Mouse (Mus musculus): ENCODE results near the gene Csrnp3. TPM values are rescaled to one million over a fixed set of nuclear protein-coding genes. Genes with fewer than 3 reads are reported as not detected.

Csrnp3 gene
- polyA plus RNA-seq, 1 experiment from 2014 or later, result 60.5 TPM

- Histone ChIP-seq H3K4me2 (replicated peaks) (peak overlapping the region; percentile 48), H3K9ac (replicated peaks) (peak overlapping the region; percentile 63), H3K27ac (peak overlapping the region; percentile 90), H3K36me3 (no peaks in the 10 kb centered on the region), H3K27me3 (no peaks in the 10 kb centered on the region), H3K9me3 (no peaks in the 10 kb centered on the region), H3K4me3 (replicated peaks) (peak overlapping the region; percentile 42), H3K4me1 (replicated peaks) (peaks cover 26% of the 10 kb centered on the region)
- WGBS, result 29% methylated on average over 11 of the region's 11 CpGs
- ATAC-seq, result peak; percentile 88
These were observed 84.4 kb downstream of the Csrnp3 start for GRCm38 (mm10) chr2:65929927-65930326.

- H3K4me2 ChIP-seq (replicated peaks), result peak overlapping the region; percentile 67
- H3K4me1 ChIP-seq (replicated peaks), result peaks cover 29% of the 10 kb centered on the region
- H3K4me3 ChIP-seq (replicated peaks), result peak overlapping the region; percentile 49
- WGBS, result 32% methylated on average over 7 of the region's 7 CpGs
- H3K27ac ChIP-seq, result peak overlapping the region; percentile 90
- H3K9me3 ChIP-seq, result no peaks in the 10 kb centered on the region
- peak overlapping the region; percentile 76 for H3K9ac ChIP-seq (replicated peaks)
- H3K36me3 ChIP-seq, result no peaks in the 10 kb centered on the region
- H3K27me3 ChIP-seq, result no peaks in the 10 kb centered on the region
- ATAC-seq, result no peak
These were observed 85.7 kb downstream of the Csrnp3 start for GRCm38 (mm10) chr2:65931313-65931712.

- peak overlapping the region; percentile 49 for H3K4me3 ChIP-seq (replicated peaks)
These were observed 86.3 kb downstream of the Csrnp3 start for GRCm38 (mm10) chr2:65931841-65932311.

GRCm38 (mm10) chr2:65934099-65934498 lies 88.5 kb downstream of the Csrnp3 start:
- ATAC-seq, result no peak
- H3K9ac ChIP-seq (replicated peaks), result peak overlapping the region; percentile 16; the same call in 1 of the 2 replicates
- H3K4me1 ChIP-seq (replicated peaks), result peaks cover 51% of the 10 kb centered on the region
- peak overlapping the region; percentile 62; the same call in 1 of the 2 replicates for H3K27ac ChIP-seq
- H3K36me3 ChIP-seq, result no peaks in the 10 kb centered on the region
- H3K9me3 ChIP-seq, result no peaks in the 10 kb centered on the region
- 12% methylated on average over 2 of the region's 2 CpGs for WGBS
- peak overlapping the region; percentile 44 for H3K4me2 ChIP-seq (replicated peaks)
- peak overlapping the region; percentile 23 for H3K4me3 ChIP-seq (replicated peaks)
- no peaks in the 10 kb centered on the region for H3K27me3 ChIP-seq

More at GRCm38 (mm10) chr2:65931841-65932311, 86.3 kb downstream of the Csrnp3 start:
- H3K9me3 ChIP-seq, result no peaks in the 10 kb centered on the region
- under 1% methylated on average over 11 of the region's 11 CpGs for WGBS
- H3K4me1 ChIP-seq (replicated peaks), result peaks cover 34% of the 10 kb centered on the region
- peak overlapping the region; percentile 67 for H3K4me2 ChIP-seq (replicated peaks)
- no peaks in the 10 kb centered on the region for H3K27me3 ChIP-seq
- peak overlapping the region; percentile 76 for H3K9ac ChIP-seq (replicated peaks)
- no peaks in the 10 kb centered on the region for H3K36me3 ChIP-seq
- ATAC-seq, result peak; percentile 96
- peak overlapping the region; percentile 90 for H3K27ac ChIP-seq

- no peak for ATAC-seq
- Histone ChIP-seq H3K27ac (peak overlapping the region; percentile 15; the same call in 1 of the 2 replicates), H3K4me3 (replicated peaks) (no peak overlapping the region), H3K36me3 (no peaks in the 10 kb centered on the region), H3K4me2 (replicated peaks) (no peak overlapping the region), H3K9me3 (no peaks in the 10 kb centered on the region), H3K9ac (replicated peaks) (no peak overlapping the region), H3K4me1 (replicated peaks) (peaks cover 49% of the 10 kb centered on the region), H3K27me3 (no peaks in the 10 kb centered on the region)
- WGBS, result 18% methylated on average over 3 of the region's 3 CpGs
These were observed 93.3 kb downstream of the Csrnp3 start for GRCm38 (mm10) chr2:65938900-65939299.

- H3K4me2 ChIP-seq (replicated peaks), result no peak overlapping the region
- H3K9me3 ChIP-seq, result no peaks in the 10 kb centered on the region
- H3K9ac ChIP-seq (replicated peaks), result no peak overlapping the region
- H3K27me3 ChIP-seq, result no peaks in the 10 kb centered on the region
- 86% methylated on average over 5 of the region's 5 CpGs for WGBS
- H3K36me3 ChIP-seq, result no peaks in the 10 kb centered on the region
- no peak overlapping the region for H3K27ac ChIP-seq
- no peak for ATAC-seq
- H3K4me3 ChIP-seq (replicated peaks), result no peak overlapping the region
- peaks cover 42% of the 10 kb centered on the region for H3K4me1 ChIP-seq (replicated peaks)
These were observed 94.8 kb downstream of the Csrnp3 start for GRCm38 (mm10) chr2:65940351-65940750.

- H3K27ac ChIP-seq, result no peak overlapping the region
- WGBS, result 77% methylated on average over 4 of the region's 4 CpGs
- no peak for ATAC-seq
These were observed 96.8 kb downstream of the Csrnp3 start for GRCm38 (mm10) chr2:65942346-65942745.

GRCm38 (mm10) chr2:65948808-65949207 lies 103.2 kb downstream of the Csrnp3 start:
- 91% methylated on average over 16 of the region's 16 CpGs for WGBS
- ATAC-seq, result no peak
- Histone ChIP-seq H3K4me1 (replicated peaks) (peaks cover 15% of the 10 kb centered on the region), H3K27ac (no peak overlapping the region), H3K27me3 (no peaks in the 10 kb centered on the region), H3K4me2 (replicated peaks) (no peak overlapping the region), H3K9me3 (0 out of 2 replicates have a peak, but pooled peaks cover 3% of the 10 kb centered on the region), H3K9ac (replicated peaks) (no peak overlapping the region), H3K36me3 (peaks cover 16% of the 10 kb centered on the region), H3K4me3 (replicated peaks) (no peak overlapping the region)

More at GRCm38 (mm10) chr2:65942346-65942745, 96.8 kb downstream of the Csrnp3 start:
- Histone ChIP-seq H3K36me3 (no peaks in the 10 kb centered on the region), H3K9ac (replicated peaks) (no peak overlapping the region), H3K9me3 (0 out of 2 replicates have a peak, but pooled peaks cover under 1% of the 10 kb centered on the region), H3K27me3 (no peaks in the 10 kb centered on the region), H3K4me3 (replicated peaks) (no peak overlapping the region), H3K4me2 (replicated peaks) (no peak overlapping the region), H3K4me1 (replicated peaks) (peaks cover 27% of the 10 kb centered on the region)

- H3K9me3 ChIP-seq, result no peaks in the 10 kb centered on the region
- H3K4me3 ChIP-seq (replicated peaks), result peak overlapping the region; percentile 11; the same call in 1 of the 2 replicates
- ATAC-seq, result peak; percentile 76
- peak overlapping the region; percentile 41 for H3K9ac ChIP-seq (replicated peaks)
- H3K4me1 ChIP-seq (replicated peaks), result peaks cover 47% of the 10 kb centered on the region
- H3K4me2 ChIP-seq (replicated peaks), result peak overlapping the region; percentile 41
- peaks cover 14% of the 10 kb centered on the region for H3K36me3 ChIP-seq
- H3K27me3 ChIP-seq, result no peaks in the 10 kb centered on the region
- H3K27ac ChIP-seq, result peak overlapping the region; percentile 87
- WGBS, result 56% methylated on average over 17 of the region's 17 CpGs
These were observed 108.3 kb downstream of the Csrnp3 start for GRCm38 (mm10) chr2:65953726-65954340.

GRCm38 (mm10) chr2:65955804-65956203 lies 110.2 kb downstream of the Csrnp3 start:
- H3K9me3 ChIP-seq, result no peaks in the 10 kb centered on the region
- H3K9ac ChIP-seq (replicated peaks), result no peak overlapping the region
- H3K4me3 ChIP-seq (replicated peaks), result no peak overlapping the region
- H3K27me3 ChIP-seq, result no peaks in the 10 kb centered on the region
- peaks cover 49% of the 10 kb centered on the region for H3K4me1 ChIP-seq (replicated peaks)
- ATAC-seq, result no peak; the same call in 1 of the 2 replicates
- H3K27ac ChIP-seq, result peak overlapping the region; percentile 87
- H3K4me2 ChIP-seq (replicated peaks), result no peak overlapping the region
- H3K36me3 ChIP-seq, result no peaks in the 10 kb centered on the region
- WGBS, result 84% methylated on average over 1 of the region's 1 CpGs

GRCm38 (mm10) chr2:65956727-65957126 lies 111.2 kb downstream of the Csrnp3 start:
- ATAC-seq, result peak; percentile 88
- Histone ChIP-seq H3K36me3 (no peaks in the 10 kb centered on the region), H3K9ac (replicated peaks) (no peak overlapping the region; the same call in 1 of the 2 replicates), H3K4me2 (replicated peaks) (peak overlapping the region; percentile 23), H3K27me3 (no peaks in the 10 kb centered on the region), H3K27ac (peak overlapping the region; percentile 83), H3K4me3 (replicated peaks) (no peak overlapping the region), H3K4me1 (replicated peaks) (peaks cover 49% of the 10 kb centered on the region), H3K9me3 (no peaks in the 10 kb centered on the region)
- WGBS, result 45% methylated on average over 9 of the region's 9 CpGs

GRCm38 (mm10) chr2:65963420-65963819 lies 117.9 kb downstream of the Csrnp3 start:
- Histone ChIP-seq H3K27me3 (no peaks in the 10 kb centered on the region), H3K9me3 (no peaks in the 10 kb centered on the region), H3K4me3 (replicated peaks) (no peak overlapping the region), H3K27ac (0 out of 2 replicates have a peak overlapping the region, but pooled peaks have one; percentile 53), H3K9ac (replicated peaks) (no peak overlapping the region), H3K4me2 (replicated peaks) (no peak overlapping the region), H3K36me3 (no peaks in the 10 kb centered on the region), H3K4me1 (replicated peaks) (peaks cover 13% of the 10 kb centered on the region)
- ATAC-seq, result no peak
- 59% methylated on average over 4 of the region's 4 CpGs for WGBS
